In genomic region chr1:34236254-34236723, GRCm38 (mm10) we compare ENCODE assay signal across 8 mouse cellular contexts.
DNase-seq lines count a peak whose midpoint lies in the region; ATAC-seq and TF ChIP-seq lines count a peak whose summit lies in the region.

No protein-coding gene starts in this region.

- no peak for TF ChIP-seq CTCF in E14TG2a.4 (conservative IDR thresholded peaks at IDR 0.05; ENCODE audit: low read length)
- no peak for TF ChIP-seq CTCF in lung, postnatal 0 days (IDR thresholded peaks at IDR 0.05)

- H3K4me3 ChIP-seq in E14TG2a.4 (replicated peaks; ENCODE audit: low read length), result peak overlapping the region; percentile 61
- peak overlapping the region; percentile 46 for H3K4me3 ChIP-seq in embryonic facial prominence, embryonic 12.5 days
- H3K4me3 ChIP-seq in heart, embryonic 11.5 days (ENCODE audit: low read depth, low read length), result peak overlapping the region; percentile 52
- peak overlapping the region; percentile 53 for H3K4me3 ChIP-seq in lung, postnatal 0 days (ENCODE audit: low read depth, low read length)

- peaks cover 68% of the 10 kb centered on the region for H3K36me3 ChIP-seq in E14TG2a.4 (ENCODE audit: insufficient read depth, low read length)
- 0 out of 2 replicates have a peak, but pooled peaks cover 4% of the 10 kb centered on the region for H3K36me3 ChIP-seq in embryonic facial prominence, embryonic 12.5 days
- H3K36me3 ChIP-seq in heart, embryonic 11.5 days (ENCODE audit: control insufficient read depth, insufficient read depth, low read length), result no peaks in the 10 kb centered on the region
- no peaks in the 10 kb centered on the region for H3K36me3 ChIP-seq in lung, postnatal 0 days (ENCODE audit: insufficient read depth, low read length)

- H3K27ac ChIP-seq in embryonic facial prominence, embryonic 12.5 days, result no peak overlapping the region
- H3K27ac ChIP-seq in heart, embryonic 11.5 days (ENCODE audit: low read depth, low read length), result no peak overlapping the region
- H3K27ac ChIP-seq in lung, postnatal 0 days (ENCODE audit: low read length), result peak overlapping the region; percentile 54; the same call in 1 of the 2 replicates

- peak overlapping the region; percentile 63 for H3K9ac ChIP-seq in embryonic facial prominence, embryonic 12.5 days
- H3K9ac ChIP-seq in heart, embryonic 11.5 days (ENCODE audit: low read depth, low read length), result peak overlapping the region; percentile 65
- H3K9ac ChIP-seq in lung, postnatal 0 days (replicated peaks; ENCODE audit: low read depth), result peak overlapping the region; percentile 34

- ATAC-seq in embryonic facial prominence, embryonic 12.5 days (ENCODE audit: insufficient number of reproducible peaks, insufficient read depth, low FRiP score, low TSS enrichment), result peak; percentile 89
- peak; percentile 80 for ATAC-seq in heart, embryonic 11.5 days (replicated peaks; ENCODE audit: insufficient number of reproducible peaks, low FRiP score, low TSS enrichment)
- ATAC-seq in lung, postnatal 0 days, result peak; percentile 91

- H3K4me1 ChIP-seq in E14TG2a.4 (replicated peaks; ENCODE audit: low read depth, low read length), result peaks cover 21% of the 10 kb centered on the region
- H3K4me1 ChIP-seq in embryonic facial prominence, embryonic 12.5 days, result peaks cover 15% of the 10 kb centered on the region
- peaks cover 8% of the 10 kb centered on the region for H3K4me1 ChIP-seq in heart, embryonic 11.5 days (ENCODE audit: control insufficient read depth, insufficient read depth, low read length)
- peaks cover 14% of the 10 kb centered on the region for H3K4me1 ChIP-seq in lung, postnatal 0 days (ENCODE audit: insufficient read depth, low read depth, low read length)

- DNase-seq in adrenal gland, postnatal 25 days, result peak; percentile 82
- peak; percentile 47 to 50 for DNase-seq in kidney, adult 8-10 months
- peak; percentile 69 for DNase-seq in lung, postnatal 0 days (ENCODE audit: low spot score)
- DNase-seq in ovary, postnatal 14 days (ENCODE audit: low spot score), result peak; percentile 49
- peak; percentile 68 to 82 for DNase-seq in urinary bladder, postnatal 36 days (ENCODE audit: low spot score in 2 of 2)

- H3K4me2 ChIP-seq in embryonic facial prominence, embryonic 12.5 days (replicated peaks), result peak overlapping the region; percentile 89
- peak overlapping the region; percentile 85 for H3K4me2 ChIP-seq in heart, embryonic 11.5 days
- peak overlapping the region; percentile 82 for H3K4me2 ChIP-seq in lung, postnatal 0 days (replicated peaks; ENCODE audit: low read depth, low read length)

- peaks cover 2% of the 10 kb centered on the region; the same call in 1 of the 2 replicates for H3K27me3 ChIP-seq in E14TG2a.4 (ENCODE audit: insufficient read depth, low read length)
- 0 out of 2 replicates have a peak, but pooled peaks cover 5% of the 10 kb centered on the region for H3K27me3 ChIP-seq in embryonic facial prominence, embryonic 12.5 days
- no peaks in the 10 kb centered on the region for H3K27me3 ChIP-seq in heart, embryonic 11.5 days (ENCODE audit: control insufficient read depth, insufficient read depth, low read length)
- H3K27me3 ChIP-seq in lung, postnatal 0 days (replicated peaks; ENCODE audit: insufficient read depth, low read length), result no peaks in the 10 kb centered on the region

- no peak for TF ChIP-seq EP300 in lung, postnatal 0 days (IDR thresholded peaks at IDR 0.05)

- WGBS in embryonic facial prominence, embryonic 12.5 days, result 1% methylated on average over 28 of the region's 28 CpGs
- under 1% methylated on average over 28 of the region's 28 CpGs for WGBS in heart, embryonic 11.5 days (ENCODE audit: insufficient replicate concordance)
- under 1% methylated on average over 28 of the region's 28 CpGs for WGBS in lung, postnatal 0 days

- H3K9me3 ChIP-seq in E14TG2a.4 (ENCODE audit: low read length), result no peaks in the 10 kb centered on the region
- H3K9me3 ChIP-seq in embryonic facial prominence, embryonic 12.5 days, result no peaks in the 10 kb centered on the region
- H3K9me3 ChIP-seq in heart, embryonic 11.5 days (replicated peaks; ENCODE audit: control insufficient read depth, low read length), result no peaks in the 10 kb centered on the region
- H3K9me3 ChIP-seq in lung, postnatal 0 days (ENCODE audit: low read length), result no peaks in the 10 kb centered on the region
